Mouse (Mus musculus): Measurements from ENCODE around the gene Actg1.
A peak's percentile ranks its signal among the peaks of the same experiment; 100 is the strongest.

The Actg1 gene

GRCm38 (mm10) chr11:120344310-120344920, 3.9 kb downstream of the Actg1 start:
- no peak for DNase-seq (ENCODE audit: low read depth, low spot score)
- Histone ChIP-seq H3K36me3 (ENCODE audit: control insufficient read depth, insufficient read depth, low read length, poor library complexity, severe bottlenecking) (peaks cover 11% of the 10 kb centered on the region), H3K27me3 (ENCODE audit: control insufficient read depth, insufficient read depth, low read length, poor library complexity, severe bottlenecking) (no peaks in the 10 kb centered on the region)

GRCm38 (mm10) chr11:120343519-120344309, 4.6 kb downstream of the Actg1 start:
- Histone ChIP-seq H3K36me3 (ENCODE audit: control insufficient read depth, insufficient read depth, low read length, poor library complexity, severe bottlenecking) (peaks cover 11% of the 10 kb centered on the region), H3K27me3 (ENCODE audit: control insufficient read depth, insufficient read depth, low read length, poor library complexity, severe bottlenecking) (no peaks in the 10 kb centered on the region)
- DNase-seq (ENCODE audit: low read depth, low spot score), result no peak

- no peaks in the 10 kb centered on the region for H3K27me3 ChIP-seq (ENCODE audit: control insufficient read depth, insufficient read depth, low read length, poor library complexity, severe bottlenecking)
- no peak for DNase-seq (ENCODE audit: low read depth, low spot score)
- H3K36me3 ChIP-seq (ENCODE audit: control insufficient read depth, insufficient read depth, low read length, poor library complexity, severe bottlenecking), result peaks cover 11% of the 10 kb centered on the region
Observed at GRCm38 (mm10) chr11:120342656-120343160, 5.6 kb downstream of the Actg1 start.

GRCm38 (mm10) chr11:120341661-120342060, 6.7 kb downstream of the Actg1 start:
- peaks cover 7% of the 10 kb centered on the region for H3K36me3 ChIP-seq (ENCODE audit: control insufficient read depth, insufficient read depth, low read length, poor library complexity, severe bottlenecking)
- no peaks in the 10 kb centered on the region for H3K27me3 ChIP-seq (ENCODE audit: control insufficient read depth, insufficient read depth, low read length, poor library complexity, severe bottlenecking)
- no peak for DNase-seq (ENCODE audit: low read depth, low spot score)

GRCm38 (mm10) chr11:120339978-120340513, 8.3 kb downstream of the Actg1 start:
- DNase-seq (ENCODE audit: low read depth, low spot score), result no peak
- Histone ChIP-seq H3K36me3 (ENCODE audit: control insufficient read depth, insufficient read depth, low read length, poor library complexity, severe bottlenecking) (peaks cover 1% of the 10 kb centered on the region), H3K27me3 (ENCODE audit: control insufficient read depth, insufficient read depth, low read length, poor library complexity, severe bottlenecking) (no peaks in the 10 kb centered on the region)

GRCm38 (mm10) chr11:120338786-120339185, 9.6 kb downstream of the Actg1 start:
- Histone ChIP-seq H3K36me3 (ENCODE audit: control insufficient read depth, insufficient read depth, low read length, poor library complexity, severe bottlenecking) (no peaks in the 10 kb centered on the region), H3K27me3 (ENCODE audit: control insufficient read depth, insufficient read depth, low read length, poor library complexity, severe bottlenecking) (no peaks in the 10 kb centered on the region)
- no peak for DNase-seq (ENCODE audit: low read depth, low spot score)

GRCm38 (mm10) chr11:120337447-120337846, 10.9 kb downstream of the Actg1 start:
- Histone ChIP-seq H3K36me3 (ENCODE audit: control insufficient read depth, insufficient read depth, low read length, poor library complexity, severe bottlenecking) (no peaks in the 10 kb centered on the region), H3K27me3 (ENCODE audit: control insufficient read depth, insufficient read depth, low read length, poor library complexity, severe bottlenecking) (no peaks in the 10 kb centered on the region)
- no peak for DNase-seq (ENCODE audit: low read depth, low spot score)

GRCm38 (mm10) chr11:120335431-120336021, 12.8 kb downstream of the Actg1 start:
- Histone ChIP-seq H3K36me3 (ENCODE audit: control insufficient read depth, insufficient read depth, low read length, poor library complexity, severe bottlenecking) (no peaks in the 10 kb centered on the region), H3K27me3 (ENCODE audit: control insufficient read depth, insufficient read depth, low read length, poor library complexity, severe bottlenecking) (no peaks in the 10 kb centered on the region)
- DNase-seq (ENCODE audit: low read depth, low spot score), result no peak

- no peaks in the 10 kb centered on the region for H3K27me3 ChIP-seq (ENCODE audit: control insufficient read depth, insufficient read depth, low read length, poor library complexity, severe bottlenecking)
- H3K36me3 ChIP-seq (ENCODE audit: control insufficient read depth, insufficient read depth, low read length, poor library complexity, severe bottlenecking), result no peaks in the 10 kb centered on the region
- no peak for DNase-seq (ENCODE audit: low read depth, low spot score)
Observed at GRCm38 (mm10) chr11:120320156-120320555, 28.2 kb downstream of the Actg1 start.

GRCm38 (mm10) chr11:120319310-120319709, 29.0 kb downstream of the Actg1 start:
- H3K27me3 ChIP-seq (ENCODE audit: control insufficient read depth, insufficient read depth, low read length, poor library complexity, severe bottlenecking), result no peaks in the 10 kb centered on the region
- no peaks in the 10 kb centered on the region for H3K36me3 ChIP-seq (ENCODE audit: control insufficient read depth, insufficient read depth, low read length, poor library complexity, severe bottlenecking)
- no peak for DNase-seq (ENCODE audit: low read depth, low spot score)

GRCm38 (mm10) chr11:120317456-120317855, 30.9 kb downstream of the Actg1 start:
- no peaks in the 10 kb centered on the region for H3K36me3 ChIP-seq (ENCODE audit: control insufficient read depth, insufficient read depth, low read length, poor library complexity, severe bottlenecking)
- no peak for DNase-seq (ENCODE audit: low read depth, low spot score)
- H3K27me3 ChIP-seq (ENCODE audit: control insufficient read depth, insufficient read depth, low read length, poor library complexity, severe bottlenecking), result no peaks in the 10 kb centered on the region; the same call in 1 of the 2 replicates

GRCm38 (mm10) chr11:120316690-120317254, 31.6 kb downstream of the Actg1 start:
- Histone ChIP-seq H3K27me3 (ENCODE audit: control insufficient read depth, insufficient read depth, low read length, poor library complexity, severe bottlenecking) (no peaks in the 10 kb centered on the region; the same call in 1 of the 2 replicates), H3K36me3 (ENCODE audit: control insufficient read depth, insufficient read depth, low read length, poor library complexity, severe bottlenecking) (no peaks in the 10 kb centered on the region)
- no peak for DNase-seq (ENCODE audit: low read depth, low spot score)

- DNase-seq (ENCODE audit: low read depth, low spot score), result peak; percentile 86
- H3K36me3 ChIP-seq (ENCODE audit: control insufficient read depth, insufficient read depth, low read length, poor library complexity, severe bottlenecking), result no peaks in the 10 kb centered on the region
- H3K27me3 ChIP-seq (ENCODE audit: control insufficient read depth, insufficient read depth, low read length, poor library complexity, severe bottlenecking), result no peaks in the 10 kb centered on the region; the same call in 1 of the 2 replicates
Observed at GRCm38 (mm10) chr11:120315832-120316689, 32.3 kb downstream of the Actg1 start.

GRCm38 (mm10) chr11:120315416-120315761, 33.0 kb downstream of the Actg1 start:
- DNase-seq (ENCODE audit: low read depth, low spot score), result no peak
- H3K27me3 ChIP-seq (ENCODE audit: control insufficient read depth, insufficient read depth, low read length, poor library complexity, severe bottlenecking), result no peaks in the 10 kb centered on the region; the same call in 1 of the 2 replicates
- H3K36me3 ChIP-seq (ENCODE audit: control insufficient read depth, insufficient read depth, low read length, poor library complexity, severe bottlenecking), result no peaks in the 10 kb centered on the region

All from splenic B cell, adult 2 months (primary cell).